Comparison of ENCODE assay signal across 16 mouse cellular contexts in the genomic region with DNA sequence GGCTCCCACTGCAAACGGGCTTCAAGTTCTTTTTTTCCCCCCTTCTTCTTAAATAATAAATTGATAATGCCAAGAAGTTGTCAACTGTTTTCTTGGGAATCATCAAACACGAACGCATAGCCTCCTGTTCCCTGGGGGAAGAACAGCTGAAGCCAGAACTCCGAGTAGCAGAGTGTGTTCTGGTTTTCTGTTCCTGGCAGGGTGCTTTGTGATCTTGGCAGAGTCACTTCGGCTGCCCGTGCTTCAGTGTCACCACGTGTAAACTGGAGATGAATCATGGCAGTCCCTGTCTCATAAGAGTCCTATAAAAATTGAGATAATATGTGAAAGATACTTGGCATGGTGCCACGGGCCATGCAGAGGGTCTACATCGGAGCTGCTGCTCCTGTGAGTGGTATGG.
DNase-seq lines count a peak whose midpoint lies in the region; TF ChIP-seq lines count a peak whose summit lies in the region.
"Had no signal": no experiment of that assay in that cellular context is flagged by ENCODE, and none has a peak within 500 bp of the region (broad histone marks: within the 10 kb centered on the region; RNA-seq: fewer than 3 reads in every experiment).

No protein-coding gene starts in this region.

- intact Hi-C loops in left cerebral cortex, postnatal 14 days (cut with DNase I) = no loop called here
- intact Hi-C loops in left cerebral cortex, adult 2 months (cut with DNase I) = no loop called here

- peak; percentile 33 to 52 for DNase-seq in cerebellum, postnatal 14 days
- no peak for DNase-seq in cerebellum, adult 8-10 months
- peak; percentile 34 to 51 for DNase-seq in left cerebral cortex, postnatal 14 days (ENCODE audit: low spot score in 2 of 2)
- DNase-seq in left cerebral cortex, adult 2 months (ENCODE audit: extremely low spot score in 1 of 2, low spot score in 2 of 2) = no peak
- peak; percentile 28 for DNase-seq in brain, embryonic 18.5 days (ENCODE audit: low read depth, low spot score)
- peak; percentile 47 for DNase-seq in layer of hippocampus, adult 9-10 months (ENCODE audit: low spot score)
- no peak for DNase-seq in T-cell, adult 2 months (ENCODE audit: low spot score)
- no peak for DNase-seq in lung, adult 18-20 months
- DNase-seq: gastrocnemius, postnatal 14 days; kidney, adult 8-10 months; retina, postnatal 1 day; thymus, postnatal 14 days had no signal

- H3K27ac ChIP-seq in left cerebral cortex, adult 2 months = no peak overlapping the region
- H3K27ac ChIP-seq: hindbrain, embryonic 14.5 days; limb, embryonic 13.5 days; midbrain, embryonic 13.5 days; neural tube, embryonic 12.5 days had no signal

- TF ChIP-seq CTCF in left cerebral cortex, adult 2 months (IDR thresholded peaks at IDR 0.05) = no peak

- H3K4me3 ChIP-seq in left cerebral cortex, adult 2 months = no peak overlapping the region
- H3K4me3 ChIP-seq: limb, embryonic 13.5 days; midbrain, embryonic 13.5 days; neural tube, embryonic 12.5 days had no signal

Comparison
In these comparisons a context has a peak if more than half of its experiments do, and no peak if none do; other contexts are left out.
1. DNase-seq: peak in cerebellum, postnatal 14 days (2 of 2), left cerebral cortex, postnatal 14 days (2 of 2), brain, embryonic 18.5 days (single experiment) and layer of hippocampus, adult 9-10 months (single experiment); none in cerebellum, adult 8-10 months (single experiment), left cerebral cortex, adult 2 months (0 of 2), T-cell, adult 2 months (single experiment) and lung, adult 18-20 months (0 of 2).